Mouse (Mus musculus) CD4-positive, CD25-positive, alpha-beta regulatory T cell, adult 4 months (primary cell): ENCODE measurements at regions not wholly inside any gene's neighbourhood (a gene's known extent, or its start where the extent isn't known, plus 50 kb on each side); places are given as distances from the start of the nearest gene placed in this dataset.

Source experiments
- ATAC-seq: one replicate; pipeline ENCODE4 v1.8.0; 2017

- no peak for ATAC-seq
Observed at GRCm38 (mm10) chr5:43339671-43340070, 106.7 kb downstream of the Cpeb2 start.

- no peak for ATAC-seq
Observed at GRCm38 (mm10) chr5:43341475-43341874, 108.5 kb downstream of the Cpeb2 start.

DNA sequence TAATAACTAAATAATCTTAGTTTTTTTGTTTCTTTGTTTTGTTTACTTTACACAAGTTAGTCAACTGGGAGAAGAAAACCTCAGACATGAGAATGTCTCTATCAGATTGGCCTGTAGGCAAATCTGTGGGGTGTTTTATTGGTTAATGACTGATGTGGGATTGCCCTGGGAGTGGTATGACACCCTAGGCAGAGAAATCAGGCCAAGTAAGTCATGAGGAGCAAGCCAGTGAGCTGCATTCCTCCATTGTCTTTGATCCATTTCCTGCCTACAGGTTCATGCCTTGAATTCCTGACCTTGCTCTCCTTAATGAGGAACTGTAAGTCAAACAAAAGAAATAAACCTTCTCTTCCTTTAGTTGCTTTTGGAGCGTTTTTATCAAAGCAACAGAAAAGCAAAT, 111.5 kb downstream of the Cpeb2 start:
- ATAC-seq: no peak

- ATAC-seq: no peak
Observed at GRCm38 (mm10) chr5:43350987-43351386, 118.0 kb downstream of the Cpeb2 start.

- no peak for ATAC-seq
Observed at GRCm38 (mm10) chr5:43353021-43353990, 120.3 kb downstream of the Cpeb2 start.

DNA sequence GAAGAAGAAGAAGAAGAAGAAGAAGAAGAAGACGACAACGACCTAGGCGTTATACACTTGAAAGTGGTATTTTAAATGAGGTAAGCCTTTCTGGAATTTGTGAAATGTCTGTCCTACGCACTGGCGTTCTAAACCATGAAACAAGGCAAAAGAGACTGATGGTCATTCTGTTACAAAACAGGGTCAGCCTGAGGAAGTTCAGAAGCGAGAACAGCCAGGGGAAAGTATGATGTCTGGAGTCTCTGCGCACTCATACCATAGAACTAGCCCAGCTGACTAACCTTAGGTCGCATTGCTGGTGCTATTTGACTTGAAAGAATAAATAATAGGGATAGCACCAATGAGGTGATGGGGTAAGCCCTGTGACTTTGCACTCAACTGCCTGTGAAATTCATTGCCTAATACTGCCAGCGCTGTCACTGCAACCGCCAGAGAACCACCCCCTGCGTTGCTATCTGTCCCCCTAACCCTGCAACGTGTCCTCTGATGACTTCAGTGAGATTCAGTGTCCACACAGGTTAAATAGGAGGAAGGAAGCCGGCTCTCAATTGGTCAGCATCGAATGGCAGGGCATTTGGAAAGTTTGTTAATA, 121.5 kb downstream of the Cpeb2 start:
- no peak for ATAC-seq

GRCm38 (mm10) chr5:43355026-43355580, 122.1 kb downstream of the Cpeb2 start:
- peak; percentile 93 for ATAC-seq

GRCm38 (mm10) chr5:43355832-43356231, 122.9 kb downstream of the Cpeb2 start:
- ATAC-seq: no peak

GRCm38 (mm10) chr5:43357100-43357680, 124.2 kb downstream of the Cpeb2 start:
- ATAC-seq: no peak

DNA sequence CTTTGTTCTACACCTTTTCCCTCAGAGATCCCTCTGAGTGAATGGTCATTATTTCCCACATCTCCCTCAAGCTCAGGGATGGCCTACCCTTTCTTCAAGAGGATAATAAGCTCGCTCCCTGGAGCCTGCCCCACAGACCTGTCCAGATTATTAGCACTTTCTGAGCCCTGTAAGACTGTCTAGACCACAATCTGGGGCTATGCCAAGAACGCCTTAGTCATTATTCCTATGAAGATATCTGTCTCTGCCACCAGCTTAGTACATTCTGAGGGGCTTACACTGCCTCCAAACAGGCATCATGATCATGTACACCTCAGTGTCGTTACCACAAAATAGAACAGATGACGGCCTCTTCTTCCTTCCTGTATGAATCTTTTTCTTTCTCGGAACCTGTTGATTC, 124.9 kb downstream of the Cpeb2 start:
- no peak for ATAC-seq

DNA sequence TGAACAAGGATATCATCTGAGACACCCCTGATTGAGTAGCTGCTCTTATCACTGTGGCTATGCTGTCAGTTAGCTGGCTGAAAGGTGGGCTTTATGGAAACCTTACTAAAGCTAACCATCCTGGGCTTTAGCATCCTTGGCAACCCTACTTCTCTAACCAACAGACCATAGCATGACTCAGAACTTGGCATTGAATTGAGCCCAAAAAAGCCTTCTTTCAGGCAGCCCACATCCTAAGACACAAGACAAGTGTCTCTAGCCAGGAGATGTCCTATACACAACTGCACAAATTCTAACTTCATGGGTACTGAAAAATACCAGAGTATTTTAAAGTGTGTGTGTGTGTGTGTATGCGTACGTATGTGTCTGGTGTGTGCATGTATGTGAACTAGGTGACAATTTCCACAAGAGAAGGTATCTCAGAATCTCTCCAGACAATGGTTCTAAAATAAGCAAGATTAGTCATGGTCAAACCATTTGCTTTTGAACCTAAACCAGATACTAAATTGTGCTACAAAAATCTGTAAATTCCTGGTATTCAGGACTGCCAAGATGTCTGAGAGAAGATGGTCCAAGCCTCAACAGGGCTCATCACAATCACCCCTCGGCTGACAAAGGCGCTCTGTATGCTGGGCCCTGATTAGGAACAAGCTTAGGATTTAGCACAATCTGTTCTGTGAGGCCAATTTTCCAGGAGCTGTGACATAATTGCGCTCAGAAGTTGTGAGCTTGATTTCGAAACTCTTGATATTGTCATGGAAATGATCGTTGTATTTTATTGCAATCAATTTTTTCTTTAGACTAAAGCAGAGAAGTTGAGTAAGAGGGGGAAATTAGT, 126.2 kb downstream of the Cpeb2 start:
- no peak for ATAC-seq

- ATAC-seq: no peak
Observed at GRCm38 (mm10) chr5:43360298-43360697, 127.3 kb downstream of the Cpeb2 start.

DNA sequence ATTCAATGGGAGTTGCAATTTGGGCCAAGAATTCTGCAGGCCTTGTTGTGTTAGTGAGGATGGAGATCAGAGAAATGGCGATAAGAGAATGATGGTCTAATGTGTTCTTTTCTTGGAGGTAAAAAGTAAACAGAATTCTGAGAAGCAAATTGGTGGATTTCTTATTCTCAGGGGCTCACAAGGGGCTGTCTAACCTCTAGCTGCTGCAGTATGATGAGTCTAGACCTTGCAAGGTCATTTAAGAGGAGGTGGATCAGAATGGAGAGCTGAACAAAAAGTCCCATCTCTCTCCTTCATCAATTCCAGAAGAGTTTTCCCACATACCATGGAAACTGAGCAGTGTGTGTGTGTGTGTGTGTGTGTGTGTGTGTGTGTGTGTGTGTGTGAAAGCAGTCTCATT, 128.1 kb downstream of the Cpeb2 start:
- no peak for ATAC-seq

- no peak for ATAC-seq
Observed at GRCm38 (mm10) chr5:43372385-43372784, 139.4 kb downstream of the Cpeb2 start.

DNA sequence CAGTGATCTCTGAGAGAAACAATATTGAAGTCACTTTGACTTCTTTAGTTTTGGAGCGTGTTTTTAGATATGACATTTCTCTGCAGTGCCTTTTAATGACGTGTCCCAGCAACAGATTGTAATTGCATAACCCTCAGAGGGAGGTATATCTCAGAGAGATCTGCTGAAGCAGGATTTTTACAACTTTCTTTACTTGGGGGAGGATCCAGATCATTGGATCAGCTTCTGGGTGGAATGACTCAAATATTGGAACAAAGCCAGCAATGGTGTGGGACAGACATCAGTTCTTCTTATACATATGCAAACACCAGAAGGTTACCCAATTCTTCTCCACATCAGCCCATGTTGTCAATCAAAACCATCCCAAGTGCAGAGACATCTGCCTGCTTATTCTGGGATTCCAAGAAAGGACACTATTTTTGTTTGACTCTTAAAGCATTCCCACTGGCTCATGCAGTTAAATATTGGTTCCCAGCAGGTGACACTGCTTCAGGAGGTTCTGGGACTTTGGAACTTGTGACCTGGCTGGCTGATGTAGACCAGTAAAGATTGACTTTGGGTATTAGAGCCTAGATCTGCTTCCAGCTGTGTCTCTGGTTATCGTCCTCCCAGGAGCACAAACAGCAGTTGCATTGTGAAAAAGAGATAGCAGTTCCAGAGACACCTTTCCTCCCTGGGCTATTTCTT, 130.5 kb upstream of the C1qtnf7 start:
- ATAC-seq: no peak

GRCm38 (mm10) chr5:43390997-43391396, 124.3 kb upstream of the C1qtnf7 start:
- ATAC-seq: no peak

GRCm38 (mm10) chr5:43391412-43392029, 123.8 kb upstream of the C1qtnf7 start:
- no peak for ATAC-seq

DNA sequence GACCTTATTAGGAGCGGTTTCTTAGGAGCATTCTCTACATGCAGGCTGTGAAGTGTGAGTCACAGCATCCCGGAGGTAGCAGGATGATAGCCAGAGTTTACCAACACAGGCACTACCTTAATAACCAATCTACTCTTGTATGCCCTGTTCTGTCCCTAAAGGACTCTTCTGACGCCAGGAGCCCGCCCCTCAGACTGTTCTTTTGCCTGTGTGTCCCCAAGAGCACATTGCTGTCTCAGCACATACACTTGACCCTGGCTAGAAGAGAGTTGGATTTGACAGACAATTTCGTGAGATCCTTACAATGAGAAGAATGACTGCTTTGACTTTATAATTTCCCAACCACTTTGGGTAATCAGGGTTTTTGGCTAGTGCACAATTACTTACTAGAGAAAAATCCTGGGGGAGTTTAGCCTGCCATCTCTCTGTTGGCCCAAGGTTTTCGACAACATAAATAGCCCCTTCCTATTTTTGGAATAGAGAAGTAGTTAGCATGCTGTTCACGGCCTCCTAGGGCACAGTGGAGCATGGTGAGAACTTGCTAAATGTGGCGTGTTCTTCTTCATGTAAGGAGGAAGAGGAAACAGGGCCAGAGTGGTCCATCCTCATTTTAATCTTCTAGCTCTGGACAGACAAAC, 122.3 kb upstream of the C1qtnf7 start:
- no peak for ATAC-seq

GRCm38 (mm10) chr5:43417259-43417658, 98.1 kb upstream of the C1qtnf7 start:
- ATAC-seq: no peak

GRCm38 (mm10) chr5:43422815-43423687, 92.3 kb upstream of the C1qtnf7 start:
- peak; percentile 77 for ATAC-seq
